Mouse (Mus musculus) MEL (cell line): Measurements from ENCODE around the gene Timm50. TPM values are rescaled to one million over a fixed set of nuclear protein-coding genes. Genes with fewer than 3 reads are reported as not detected.

Source experiments
- DNase-seq: peaks from one replicate; pipeline ENCODE4 v3.0.0; 2011; ENCODE audit warnings: low read depth, low spot score
- H3K27ac ChIP-seq: 2 replicates; pipeline ENCODE4 v1.5.1; 2012; ENCODE audit warnings: low read depth, mild to moderate bottlenecking, control low read depth, low read length, moderate library complexity; ENCODE audit not compliant: control insufficient read depth
- H3K27me3 ChIP-seq, 2 experiments: fragments of 150-350 bp in 1 of 2; sonication (generic) in 1 of 2; 2 replicates each; pipeline ENCODE4 v1.6.1; 2012; ENCODE audit warnings: low read length in 2 of 2, mild to moderate bottlenecking in 2 of 2, improper control_type of control experiment in 1 of 2, moderate library complexity in 1 of 2; ENCODE audit not compliant: insufficient read depth in 2 of 2, control insufficient read depth in 1 of 2
- H3K36me3 ChIP-seq, 2 experiments: 2 replicates each; pipeline ENCODE4 v1.6.1; 2012 to 2014; ENCODE audit warnings: low read length in 2 of 2, improper control_type of control experiment in 1 of 2, inconsistent platforms in 1 of 2, mild to moderate bottlenecking in 1 of 2; ENCODE audit not compliant: insufficient read depth in 2 of 2, control insufficient read depth in 1 of 2
- H3K4me1 ChIP-seq, 2 experiments: fragments of 150-350 bp in 1 of 2; sonication (generic) in 1 of 2; 2 replicates each; pipeline ENCODE4 v1.6.1; 2012; ENCODE audit warnings: low read length in 2 of 2, improper control_type of control experiment in 1 of 2, mild to moderate bottlenecking in 1 of 2; ENCODE audit not compliant: insufficient read depth in 2 of 2, control insufficient read depth in 1 of 2
- H3K4me3 ChIP-seq, 2 experiments: fragments of 150-350 bp in 1 of 2; sonication (generic) in 1 of 2; 2 replicates each; pipeline ENCODE4 v1.5.1; 2012; ENCODE audit warnings: low read depth in 2 of 2, low read length in 2 of 2, mild to moderate bottlenecking in 2 of 2, moderate library complexity in 2 of 2, control low read depth in 1 of 2, improper control_type of control experiment in 1 of 2; ENCODE audit not compliant: control insufficient read depth in 1 of 2, insufficient read depth in 1 of 2
- H3K79me2 ChIP-seq: 2 replicates; pipeline ENCODE4 v1.6.1; 2012; ENCODE audit warnings: mild to moderate bottlenecking, low read length, moderate library complexity; ENCODE audit not compliant: control insufficient read depth, poor library complexity, insufficient read depth
- H3K9ac ChIP-seq: 2 replicates; pipeline ENCODE4 v1.6.1; 2012; ENCODE audit warnings: low read depth, mild to moderate bottlenecking, control low read depth, low read length, moderate library complexity; ENCODE audit not compliant: control insufficient read depth, poor library complexity, severe bottlenecking
- H3K9me3 ChIP-seq: fragments of 150-350 bp; sonication (generic); replicated peaks from 2 replicates; pipeline ENCODE4 v1.6.1; 2012; ENCODE audit warnings: mild to moderate bottlenecking, low read length, improper control_type of control experiment, moderate library complexity; ENCODE audit not compliant: insufficient read depth
- BHLHE40 ChIP-seq: IDR thresholded peaks from 2 replicates; pipeline ENCODE4 v1.6.1; 2012; ENCODE audit warnings: low read depth, mild to moderate bottlenecking, inconsistent platforms, low read length, improper control_type of control experiment, borderline replicate concordance
- CHD1 ChIP-seq: IDR thresholded peaks from 2 replicates; pipeline ENCODE4 v1.6.1; 2012; ENCODE audit warnings: low read depth, mild to moderate bottlenecking, inconsistent platforms, low read length, improper control_type of control experiment
- CTCF ChIP-seq, 3 experiments: IDR thresholded peaks in 2 of 3; conservative IDR thresholded peaks in 1 of 3; 2 replicates each; pipeline ENCODE4 v1.5.1; 2011 to 2012; ENCODE audit warnings: low read length in 3 of 3, low read depth in 2 of 3, mild to moderate bottlenecking in 2 of 3, improper control_type of control experiment in 1 of 3, inconsistent platforms in 1 of 3, mixed read lengths in 1 of 3, moderate library complexity in 1 of 3; ENCODE audit not compliant: control insufficient read depth in 1 of 3, insufficient read depth in 1 of 3, poor library complexity in 1 of 3, severe bottlenecking in 1 of 3
- ELF1 ChIP-seq: IDR thresholded peaks from 2 replicates; pipeline ENCODE4 v1.6.1; 2014; ENCODE audit warnings: low read depth, mild to moderate bottlenecking, inconsistent platforms, low read length, improper control_type of control experiment, moderate library complexity
- EP300 ChIP-seq, 2 experiments: IDR thresholded peaks; 2 replicates each; pipeline ENCODE4 v1.6.1; 2011; ENCODE audit warnings: improper control_type of control experiment in 2 of 2, low read length in 2 of 2, low read depth in 1 of 2, mild to moderate bottlenecking in 1 of 2
- ETS1 ChIP-seq: IDR thresholded peaks from 2 replicates; pipeline ENCODE4 v1.6.1; 2012; ENCODE audit warnings: low read depth, mild to moderate bottlenecking, inconsistent platforms, low read length, improper control_type of control experiment, moderate library complexity
- HCFC1 ChIP-seq: IDR thresholded peaks from 2 replicates; pipeline ENCODE4 v1.6.1; 2012; ENCODE audit warnings: low read depth, mild to moderate bottlenecking, inconsistent platforms, low read length, improper control_type of control experiment, moderate library complexity
- JUND ChIP-seq: IDR thresholded peaks from 2 replicates; pipeline ENCODE4 v1.6.1; 2011; ENCODE audit warnings: low read depth, mild to moderate bottlenecking, improper control_type of control experiment, low read length
- KAT2A ChIP-seq: conservative IDR thresholded peaks from 2 replicates; pipeline ENCODE4 v1.6.1; 2012; ENCODE audit warnings: low read depth, low read length, improper control_type of control experiment, inconsistent platforms
- MAX ChIP-seq: IDR thresholded peaks from 2 replicates; pipeline ENCODE4 v1.6.1; 2011; ENCODE audit warnings: low read length, improper control_type of control experiment
- MEF2A ChIP-seq: IDR thresholded peaks from 2 replicates; pipeline ENCODE4 v1.6.1; 2014; ENCODE audit warnings: low read depth, mild to moderate bottlenecking, inconsistent platforms, low read length, improper control_type of control experiment; ENCODE audit not compliant: poor library complexity, insufficient replicate concordance, severe bottlenecking; ENCODE audit errors: extremely low read depth
- MYC ChIP-seq: IDR thresholded peaks from 2 replicates; pipeline ENCODE4 v1.6.1; 2011; ENCODE audit warnings: low read depth, mild to moderate bottlenecking, low read length, improper control_type of control experiment, moderate library complexity
- POLR2A ChIP-seq, 2 experiments: IDR thresholded peaks; 2 replicates each; pipeline ENCODE4 v1.6.1; 2011 to 2012; ENCODE audit warnings: low read length in 2 of 2, mild to moderate bottlenecking in 2 of 2, control low read depth in 1 of 2, improper control_type of control experiment in 1 of 2, low read depth in 1 of 2, moderate library complexity in 1 of 2; ENCODE audit not compliant: control insufficient read depth in 1 of 2, insufficient read depth in 1 of 2, poor library complexity in 1 of 2
- POLR2AphosphoS2 ChIP-seq: IDR thresholded peaks from 2 replicates; pipeline ENCODE4 v1.6.1; 2011; ENCODE audit warnings: low read length, improper control_type of control experiment
- RAD21 ChIP-seq: IDR thresholded peaks from 2 replicates; pipeline ENCODE4 v1.6.1; 2011; ENCODE audit warnings: mild to moderate bottlenecking, low read depth, low read length, improper control_type of control experiment
- SMC3 ChIP-seq: IDR thresholded peaks from 2 replicates; pipeline ENCODE4 v1.6.1; 2011; ENCODE audit warnings: low read depth, low read length, improper control_type of control experiment
- TCF12 ChIP-seq: IDR thresholded peaks from 2 replicates; pipeline ENCODE4 v1.6.1; 2014; ENCODE audit warnings: low read depth, mild to moderate bottlenecking, inconsistent platforms, low read length, improper control_type of control experiment, moderate library complexity
- USF2 ChIP-seq, 2 experiments: IDR thresholded peaks; 2 replicates each; pipeline ENCODE4 v1.6.1; 2011 to 2012; ENCODE audit warnings: improper control_type of control experiment in 2 of 2, low read length in 2 of 2, borderline replicate concordance in 1 of 2, inconsistent platforms in 1 of 2, low read depth in 1 of 2, mild to moderate bottlenecking in 1 of 2; ENCODE audit not compliant: insufficient read depth in 1 of 2
- ZC3H11A ChIP-seq: IDR thresholded peaks from 2 replicates; pipeline ENCODE4 v1.6.1; 2012; ENCODE audit warnings: low read depth, mild to moderate bottlenecking, inconsistent platforms, low read length, improper control_type of control experiment
- ZKSCAN1 ChIP-seq: IDR thresholded peaks from 2 replicates; pipeline ENCODE4 v1.6.1; 2012; ENCODE audit warnings: low read depth, mild to moderate bottlenecking, inconsistent platforms, low read length, improper control_type of control experiment, moderate library complexity
- ZNF384 ChIP-seq: IDR thresholded peaks from 2 replicates; pipeline ENCODE4 v1.6.1; 2012; ENCODE audit warnings: low read depth, mild to moderate bottlenecking, inconsistent platforms, low read length, improper control_type of control experiment
- polyA plus RNA-seq, 2 experiments: library from polyadenylated mRNA; stranded (reverse) in 1 of 2; unstranded in 1 of 2; fragments of >175 nt in 1 of 2; fragments of >200 nt in 1 of 2; gene quantifications; 2 replicates each; pipeline versions ENCODE4 v1.2.1 to v1.2.4; 2012; ENCODE audit warnings: low replicate concordance in 2 of 2, low read depth in 1 of 2; ENCODE audit not compliant: insufficient read length in 2 of 2, insufficient read depth in 1 of 2, missing spikeins in 1 of 2
- total RNA-seq: library from RNA; depleted of rRNA; stranded (reverse); fragments of 300-350 nt; gene quantifications from 2 replicates; pipeline ENCODE4 v1.2.3, GENCODE M21; 2012

Gene Timm50
- total and polyA plus RNA-seq, 3 experiments: 167 to 216 TPM; not detected in 1

DNA sequence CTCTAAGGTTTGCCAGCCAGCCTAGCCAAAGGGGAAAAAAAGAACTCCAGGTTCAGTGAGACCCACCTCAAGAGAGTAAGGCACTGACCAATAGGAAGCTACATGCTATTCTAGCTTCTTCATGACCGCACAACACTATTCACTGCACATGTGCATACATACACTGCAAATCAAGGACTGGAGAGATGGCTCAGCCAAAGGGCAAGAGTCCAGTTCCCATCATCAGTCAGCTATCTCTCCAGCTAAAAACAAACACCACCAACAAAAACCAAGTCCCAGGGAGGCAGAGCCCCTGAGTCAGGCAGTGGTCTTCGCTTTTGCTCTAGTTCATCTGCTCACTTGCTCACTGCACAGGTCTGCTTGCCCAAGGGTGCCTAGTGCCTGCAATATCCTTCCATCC, 16.4 kb upstream of the Timm50 start:
- peaks cover 1% of the 10 kb centered on the region; the same call in 1 of the 2 replicates for H3K79me2 ChIP-seq

GRCm38 (mm10) chr7:28326457-28326856, 14.6 kb upstream of the Timm50 start:
- Histone ChIP-seq H3K27me3 (no peaks in the 10 kb centered on the region), H3K4me3 (no peak overlapping the region), H3K9me3 (no peaks in the 10 kb centered on the region), H3K79me2 (no peaks in the 10 kb centered on the region; the same call in 1 of the 2 replicates), H3K4me1 (peaks cover 6 to 8% of the 10 kb centered on the region in 2 experiments), H3K36me3 (peaks cover 7 to 47% of the 10 kb centered on the region in 2 experiments), H3K9ac (no peak overlapping the region), H3K27ac (no peak overlapping the region)
- TF ChIP-seq MYC (no peak), JUND (no peak), ZKSCAN1 (no peak), SMC3 (peak; percentile 10; the same call in 1 of the 2 replicates), CHD1 (no peak), ELF1 (no peak), ETS1 (no peak), CTCF (IDR thresholded peaks at IDR 0.05 in 2 of 3, conservative IDR thresholded peaks at IDR 0.05 in 1 of 3; ENCODE audit: control insufficient read depth in 1 of 3, insufficient read depth in 1 of 3, low read depth in 2 of 3, low read length in 3 of 3, poor library complexity in 1 of 3, severe bottlenecking in 1 of 3) (peak in 1 of 3 experiments; percentile 36; a peak in 2 of 6 replicates), EP300 (IDR thresholded peaks at IDR 0.05; ENCODE audit: low read depth in 1 of 2, low read length in 2 of 2) (no peak), POLR2AphosphoS2 (no peak), MEF2A (no peak), ZC3H11A (no peak), ZNF384 (no peak; the same call in 1 of the 2 replicates), MAX (no peak), KAT2A (no peak), USF2 (IDR thresholded peaks at IDR 0.05; ENCODE audit: borderline replicate concordance in 1 of 2, insufficient read depth in 1 of 2, low read depth in 1 of 2, low read length in 2 of 2) (no peak)
- peak; percentile 41 for DNase-seq

More for the DNA sequence above, 16.4 kb upstream of the Timm50 start:
- TF ChIP-seq ZC3H11A (no peak), POLR2A (IDR thresholded peaks at IDR 0.05; ENCODE audit: control insufficient read depth in 1 of 2, insufficient read depth in 1 of 2, low read depth in 1 of 2, low read length in 2 of 2, poor library complexity in 1 of 2) (no peak), MEF2A (no peak), CHD1 (no peak), ETS1 (no peak), RAD21 (no peak), TCF12 (no peak), HCFC1 (no peak), SMC3 (no peak), ELF1 (no peak), BHLHE40 (no peak)
- TF ChIP-seq, all 39 proteins: peak for 0
- H3K27ac ChIP-seq: no peak overlapping the region
- no peaks in the 10 kb centered on the region for H3K27me3 ChIP-seq
- no peak for DNase-seq
- H3K4me1 ChIP-seq: peaks cover 6 to 8% of the 10 kb centered on the region in 2 experiments
- H3K36me3 ChIP-seq: peaks cover 7 to 41% of the 10 kb centered on the region in 2 experiments
- no peaks in the 10 kb centered on the region for H3K9me3 ChIP-seq
- no peak overlapping the region for H3K9ac ChIP-seq
- H3K4me3 ChIP-seq: no peak overlapping the region
